Mouse (Mus musculus): ENCODE measurements around the gene Ifng. TPM values are rescaled to one million over a fixed set of nuclear protein-coding genes. Genes with fewer than 3 reads are reported as not detected.

The Ifng gene
- not detected in 2 replicates for polyA plus RNA-seq (2021; fragmentation: Nextera tagmentation)
- long read RNA-seq, experiment 1: 0 reads
- long read RNA-seq, experiment 2: 0 reads

DNA sequence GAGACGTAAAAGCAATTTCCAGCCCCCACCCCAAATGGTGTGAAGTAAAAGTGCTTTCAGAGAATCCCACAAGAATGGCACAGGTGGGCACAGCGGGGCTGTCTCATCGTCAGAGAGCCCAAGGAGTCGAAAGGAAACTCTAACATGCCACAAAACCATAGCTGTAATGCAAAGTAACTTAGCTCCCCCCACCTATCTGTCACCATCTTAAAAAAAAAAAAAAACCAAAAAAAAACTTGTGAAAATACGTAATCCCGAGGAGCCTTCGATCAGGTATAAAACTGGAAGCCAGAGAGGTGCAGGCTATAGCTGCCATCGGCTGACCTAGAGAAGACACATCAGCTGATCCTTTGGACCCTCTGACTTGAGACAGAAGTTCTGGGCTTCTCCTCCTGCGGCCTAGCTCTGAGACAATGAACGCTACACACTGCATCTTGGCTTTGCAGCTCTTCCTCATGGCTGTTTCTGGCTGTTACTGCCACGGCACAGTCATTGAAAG is at the start of gene Ifng:
Ifng (plus strand) TSS at position 305 of the 499 bp plus-strand sequence.

Other genes with a start within 250 kb of the Ifng start
- not detected in 2 replicates for gene Il22, start 236.1 kb upstream of the Ifng start, polyA plus RNA-seq (2021; fragmentation: Nextera tagmentation)
- not detected in 2 replicates for gene Gm32717, start 200.3 kb upstream of the Ifng start, polyA plus RNA-seq (2021; fragmentation: Nextera tagmentation)
- not detected in 2 replicates for gene Gm32802, start 182.4 kb upstream of the Ifng start, polyA plus RNA-seq (2021; fragmentation: Nextera tagmentation)
- not detected in 2 replicates for gene Iltifb, start 146.0 kb upstream of the Ifng start, polyA plus RNA-seq (2021; fragmentation: Nextera tagmentation)
- gene Gm9040, start 114.1 kb upstream of the Ifng start, polyA plus RNA-seq (2021; fragmentation: Nextera tagmentation): not detected in 2 replicates
- gene Gm9044, start 108.6 kb upstream of the Ifng start, polyA plus RNA-seq (2021; fragmentation: Nextera tagmentation): not detected in 2 replicates
- gene Gm9045, start 103.2 kb upstream of the Ifng start, polyA plus RNA-seq (2021; fragmentation: Nextera tagmentation): not detected in 2 replicates
- not detected in 2 replicates for gene Gm9046, start 97.8 kb upstream of the Ifng start, polyA plus RNA-seq (2021; fragmentation: Nextera tagmentation)
- not detected in 2 replicates for gene Gm9048, start 92.4 kb upstream of the Ifng start, polyA plus RNA-seq (2021; fragmentation: Nextera tagmentation)
- gene Gm9049, start 86.9 kb upstream of the Ifng start, polyA plus RNA-seq (2021; fragmentation: Nextera tagmentation): not detected in 2 replicates